Mouse (Mus musculus): ENCODE measurements at regions not wholly inside any gene's neighbourhood (a gene's known extent, or its start where the extent isn't known, plus 50 kb on each side); places are given as distances from the start of the nearest gene placed in this dataset.

- no peak overlapping the region for H3K4me3 ChIP-seq (replicated peaks; ENCODE audit: low read length)
- H3K36me3 ChIP-seq (ENCODE audit: insufficient read depth, low read length), result no peaks in the 10 kb centered on the region
- H3K4me1 ChIP-seq (replicated peaks; ENCODE audit: low read depth, low read length), result peaks cover 9% of the 10 kb centered on the region
- TF ChIP-seq POU5F1 (IDR thresholded peaks at IDR 0.05; ENCODE audit: borderline replicate concordance, low read length), result no peak
- no peak for TF ChIP-seq NANOG (IDR thresholded peaks at IDR 0.05; ENCODE audit: borderline replicate concordance, low read length)
- TF ChIP-seq CTCF (conservative IDR thresholded peaks at IDR 0.05; ENCODE audit: low read length), result no peak
- H3K9me3 ChIP-seq (ENCODE audit: low read length), result no peaks in the 10 kb centered on the region
- H3K27me3 ChIP-seq (ENCODE audit: insufficient read depth, low read length), result no peaks in the 10 kb centered on the region
Measured at GRCm38 (mm10) chr4:55701334-55701733, 169.1 kb upstream of the Klf4 start.

GRCm38 (mm10) chr4:55699917-55700316 is 167.7 kb upstream of the Klf4 start:
- H3K4me1 ChIP-seq (replicated peaks; ENCODE audit: low read depth, low read length), result peaks cover 9% of the 10 kb centered on the region
- no peak for TF ChIP-seq CTCF (conservative IDR thresholded peaks at IDR 0.05; ENCODE audit: low read length)
- TF ChIP-seq NANOG (IDR thresholded peaks at IDR 0.05; ENCODE audit: borderline replicate concordance, low read length), result no peak
- TF ChIP-seq POU5F1 (IDR thresholded peaks at IDR 0.05; ENCODE audit: borderline replicate concordance, low read length), result no peak
- no peaks in the 10 kb centered on the region for H3K36me3 ChIP-seq (ENCODE audit: insufficient read depth, low read length)
- no peaks in the 10 kb centered on the region for H3K27me3 ChIP-seq (ENCODE audit: insufficient read depth, low read length)
- no peak overlapping the region for H3K4me3 ChIP-seq (replicated peaks; ENCODE audit: low read length)
- no peaks in the 10 kb centered on the region for H3K9me3 ChIP-seq (ENCODE audit: low read length)

GRCm38 (mm10) chr4:55699161-55699560 is 166.9 kb upstream of the Klf4 start:
- Histone ChIP-seq H3K36me3 (ENCODE audit: insufficient read depth, low read length) (no peaks in the 10 kb centered on the region), H3K9me3 (ENCODE audit: low read length) (no peaks in the 10 kb centered on the region), H3K4me3 (replicated peaks; ENCODE audit: low read length) (no peak overlapping the region), H3K4me1 (replicated peaks; ENCODE audit: low read depth, low read length) (peaks cover 9% of the 10 kb centered on the region), H3K27me3 (ENCODE audit: insufficient read depth, low read length) (no peaks in the 10 kb centered on the region)
- no peak for TF ChIP-seq POU5F1 (IDR thresholded peaks at IDR 0.05; ENCODE audit: borderline replicate concordance, low read length)
- no peak for TF ChIP-seq CTCF (conservative IDR thresholded peaks at IDR 0.05; ENCODE audit: low read length)
- TF ChIP-seq NANOG (IDR thresholded peaks at IDR 0.05; ENCODE audit: borderline replicate concordance, low read length), result no peak

- H3K36me3 ChIP-seq (ENCODE audit: insufficient read depth, low read length), result no peaks in the 10 kb centered on the region
- no peaks in the 10 kb centered on the region for H3K9me3 ChIP-seq (ENCODE audit: low read length)
Measured at GRCm38 (mm10) chr4:55697108-55697507, 164.8 kb upstream of the Klf4 start.

GRCm38 (mm10) chr4:55696428-55696827 is 164.2 kb upstream of the Klf4 start:
- no peaks in the 10 kb centered on the region for H3K27me3 ChIP-seq (ENCODE audit: insufficient read depth, low read length)
- H3K9me3 ChIP-seq (ENCODE audit: low read length), result no peaks in the 10 kb centered on the region

More at GRCm38 (mm10) chr4:55697108-55697507, 164.8 kb upstream of the Klf4 start:
- H3K4me1 ChIP-seq (replicated peaks; ENCODE audit: low read depth, low read length), result peaks cover 9% of the 10 kb centered on the region
- no peak for TF ChIP-seq POU5F1 (IDR thresholded peaks at IDR 0.05; ENCODE audit: borderline replicate concordance, low read length)
- TF ChIP-seq NANOG (IDR thresholded peaks at IDR 0.05; ENCODE audit: borderline replicate concordance, low read length), result no peak
- no peak for TF ChIP-seq CTCF (conservative IDR thresholded peaks at IDR 0.05; ENCODE audit: low read length)
- no peak overlapping the region for H3K4me3 ChIP-seq (replicated peaks; ENCODE audit: low read length)
- H3K27me3 ChIP-seq (ENCODE audit: insufficient read depth, low read length), result no peaks in the 10 kb centered on the region

GRCm38 (mm10) chr4:55695246-55695645 is 163.0 kb upstream of the Klf4 start:
- Histone ChIP-seq H3K27me3 (ENCODE audit: insufficient read depth, low read length) (no peaks in the 10 kb centered on the region), H3K4me1 (replicated peaks; ENCODE audit: low read depth, low read length) (peaks cover 9% of the 10 kb centered on the region), H3K4me3 (replicated peaks; ENCODE audit: low read length) (no peak overlapping the region), H3K9me3 (ENCODE audit: low read length) (no peaks in the 10 kb centered on the region), H3K36me3 (ENCODE audit: insufficient read depth, low read length) (no peaks in the 10 kb centered on the region)
- TF ChIP-seq NANOG (IDR thresholded peaks at IDR 0.05; ENCODE audit: borderline replicate concordance, low read length) (no peak), POU5F1 (IDR thresholded peaks at IDR 0.05; ENCODE audit: borderline replicate concordance, low read length) (no peak), CTCF (conservative IDR thresholded peaks at IDR 0.05; ENCODE audit: low read length) (no peak)

More at GRCm38 (mm10) chr4:55696428-55696827, 164.2 kb upstream of the Klf4 start:
- no peak for TF ChIP-seq NANOG (IDR thresholded peaks at IDR 0.05; ENCODE audit: borderline replicate concordance, low read length)
- TF ChIP-seq POU5F1 (IDR thresholded peaks at IDR 0.05; ENCODE audit: borderline replicate concordance, low read length), result no peak
- TF ChIP-seq CTCF (conservative IDR thresholded peaks at IDR 0.05; ENCODE audit: low read length), result no peak
- H3K4me1 ChIP-seq (replicated peaks; ENCODE audit: low read depth, low read length), result peaks cover 9% of the 10 kb centered on the region
- H3K4me3 ChIP-seq (replicated peaks; ENCODE audit: low read length), result no peak overlapping the region
- no peaks in the 10 kb centered on the region for H3K36me3 ChIP-seq (ENCODE audit: insufficient read depth, low read length)

- Histone ChIP-seq H3K9me3 (ENCODE audit: low read length) (no peaks in the 10 kb centered on the region), H3K4me1 (replicated peaks; ENCODE audit: low read depth, low read length) (no peaks in the 10 kb centered on the region), H3K27me3 (ENCODE audit: insufficient read depth, low read length) (no peaks in the 10 kb centered on the region), H3K4me3 (replicated peaks; ENCODE audit: low read length) (no peak overlapping the region), H3K36me3 (ENCODE audit: insufficient read depth, low read length) (no peaks in the 10 kb centered on the region)
- TF ChIP-seq CTCF (conservative IDR thresholded peaks at IDR 0.05; ENCODE audit: low read length) (no peak), NANOG (IDR thresholded peaks at IDR 0.05; ENCODE audit: borderline replicate concordance, low read length) (no peak), POU5F1 (IDR thresholded peaks at IDR 0.05; ENCODE audit: borderline replicate concordance, low read length) (no peak)
Measured at GRCm38 (mm10) chr4:55689479-55689878, 157.2 kb upstream of the Klf4 start.

GRCm38 (mm10) chr4:55686771-55687170 is 154.5 kb upstream of the Klf4 start:
- H3K4me3 ChIP-seq (replicated peaks; ENCODE audit: low read length), result no peak overlapping the region
- TF ChIP-seq CTCF (conservative IDR thresholded peaks at IDR 0.05; ENCODE audit: low read length), result no peak
- TF ChIP-seq POU5F1 (IDR thresholded peaks at IDR 0.05; ENCODE audit: borderline replicate concordance, low read length), result no peak
- no peak for TF ChIP-seq NANOG (IDR thresholded peaks at IDR 0.05; ENCODE audit: borderline replicate concordance, low read length)
- no peaks in the 10 kb centered on the region for H3K27me3 ChIP-seq (ENCODE audit: insufficient read depth, low read length)
- H3K36me3 ChIP-seq (ENCODE audit: insufficient read depth, low read length), result no peaks in the 10 kb centered on the region
- no peaks in the 10 kb centered on the region for H3K4me1 ChIP-seq (replicated peaks; ENCODE audit: low read depth, low read length)
- H3K9me3 ChIP-seq (ENCODE audit: low read length), result no peaks in the 10 kb centered on the region

GRCm38 (mm10) chr4:55672288-55672687 is 140.0 kb upstream of the Klf4 start:
- no peaks in the 10 kb centered on the region for H3K36me3 ChIP-seq (ENCODE audit: insufficient read depth, low read length)
- H3K4me1 ChIP-seq (replicated peaks; ENCODE audit: low read depth, low read length), result peaks cover 4% of the 10 kb centered on the region; the same call in 1 of the 2 replicates
- H3K9me3 ChIP-seq (ENCODE audit: low read length), result peaks cover 14% of the 10 kb centered on the region
- no peaks in the 10 kb centered on the region for H3K27me3 ChIP-seq (ENCODE audit: insufficient read depth, low read length)
- no peak overlapping the region for H3K4me3 ChIP-seq (replicated peaks; ENCODE audit: low read length)
- TF ChIP-seq POU5F1 (IDR thresholded peaks at IDR 0.05; ENCODE audit: borderline replicate concordance, low read length), result no peak
- TF ChIP-seq CTCF (conservative IDR thresholded peaks at IDR 0.05; ENCODE audit: low read length), result no peak
- no peak for TF ChIP-seq NANOG (IDR thresholded peaks at IDR 0.05; ENCODE audit: borderline replicate concordance, low read length)

All from E14TG2a.4 (cell line).